Mouse (Mus musculus) brain, embryonic 18.5 days (tissue): ENCODE measurements around the gene Supt7l.
"Not testable (repeated sequence)": the region's sequence is repeated elsewhere in the genome, so short reads cannot be mapped to it uniquely, and the experiment has no call there.

Experiments
- DNase-seq: peaks from one replicate; pipeline ENCODE4 v3.0.0-alpha.2; 2012; ENCODE audit warnings: low read depth, low spot score

Gene Supt7l

GRCm38 (mm10) chr5:31527707-31528106 lies at the start of gene Supt7l:
Supt7l (minus strand) TSS chr5:31527807.
- not testable (repeated sequence) for DNase-seq

GRCm38 (mm10) chr5:31576539-31576975 lies 49.0 kb upstream of the Supt7l start:
- DNase-seq = no peak

DNA sequence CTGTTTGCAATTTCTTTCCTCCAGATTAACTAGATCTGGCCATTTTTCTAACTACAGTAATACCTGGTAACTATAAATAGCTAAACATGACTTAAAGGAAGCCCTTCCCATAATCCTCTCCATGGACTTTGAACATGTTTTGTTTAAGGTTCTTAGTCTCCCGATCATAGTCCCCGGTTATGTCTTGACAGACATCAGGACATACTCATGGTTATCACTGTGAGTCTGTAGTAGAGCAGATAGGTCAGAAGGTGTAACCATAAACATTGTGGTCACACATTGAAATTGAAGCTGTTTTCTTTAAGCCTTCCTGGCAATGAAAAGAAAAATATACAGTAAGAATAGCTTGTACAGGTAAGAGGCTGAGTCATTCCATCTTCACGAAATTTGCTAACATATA lies 46.1 kb upstream of the Supt7l start:
- no peak for DNase-seq

DNA sequence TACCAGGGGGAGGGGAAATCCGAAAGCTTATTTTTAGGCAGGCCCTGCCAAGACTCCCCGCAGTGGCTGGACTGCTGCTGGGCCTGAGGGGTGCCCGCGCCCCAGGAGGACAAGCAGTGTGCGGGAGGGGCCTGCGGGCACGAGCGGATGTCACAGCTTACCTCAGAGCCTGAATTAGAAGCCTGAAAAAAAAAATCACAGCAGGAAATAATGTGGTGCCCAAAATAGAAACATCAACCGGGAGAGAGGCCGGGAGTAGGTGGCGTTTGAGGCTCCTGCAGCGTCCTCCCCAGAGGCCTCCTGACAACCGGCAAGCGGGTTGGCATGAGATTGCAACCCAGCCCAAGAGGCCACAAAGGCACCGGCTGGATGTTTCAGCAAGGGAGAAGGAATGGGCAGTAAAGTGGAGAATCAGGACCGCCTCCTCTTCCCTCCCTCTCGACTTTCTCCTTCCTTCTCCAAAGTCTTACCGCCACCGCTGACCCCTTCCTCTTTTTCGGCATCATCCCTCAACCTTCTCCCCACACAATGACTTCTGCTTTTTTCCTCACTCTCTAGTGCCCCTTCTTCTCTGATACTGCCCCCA lies 43.5 kb upstream of the Supt7l start:
- DNase-seq = no peak

DNA sequence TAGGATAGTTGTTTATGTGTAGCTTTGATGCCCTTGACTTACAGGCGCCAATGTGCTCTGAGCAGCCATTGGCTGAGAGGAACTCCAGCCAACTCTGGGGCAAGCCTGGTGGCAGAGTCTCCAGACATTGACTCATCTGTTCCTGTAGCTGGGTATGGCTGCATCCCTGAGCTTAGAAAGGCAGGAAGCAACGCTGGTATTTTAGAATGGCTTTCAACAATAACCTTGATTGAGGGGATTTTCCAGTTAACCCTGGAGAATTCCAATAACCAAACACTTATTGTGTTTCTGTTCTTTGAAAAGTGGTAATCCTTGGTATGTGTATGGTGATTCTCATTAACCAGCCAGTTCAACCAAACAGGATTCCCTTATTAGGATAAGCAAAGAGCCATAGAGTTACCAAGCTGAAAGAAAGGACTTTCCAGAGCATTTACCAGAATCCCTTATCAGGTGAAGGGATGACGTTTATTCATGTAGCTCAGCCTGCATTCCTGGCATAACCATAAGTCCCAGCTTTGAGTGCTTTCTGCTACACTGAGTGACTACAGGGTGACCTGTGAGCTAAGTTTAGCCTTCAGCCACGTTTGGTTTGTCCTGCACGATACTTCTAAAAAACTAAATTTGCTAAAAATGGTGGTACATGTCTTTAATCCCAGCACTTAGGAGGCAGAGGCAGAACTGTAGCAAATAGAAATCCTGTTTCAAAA lies 40.5 kb upstream of the Supt7l start:
- DNase-seq = no peak

DNA sequence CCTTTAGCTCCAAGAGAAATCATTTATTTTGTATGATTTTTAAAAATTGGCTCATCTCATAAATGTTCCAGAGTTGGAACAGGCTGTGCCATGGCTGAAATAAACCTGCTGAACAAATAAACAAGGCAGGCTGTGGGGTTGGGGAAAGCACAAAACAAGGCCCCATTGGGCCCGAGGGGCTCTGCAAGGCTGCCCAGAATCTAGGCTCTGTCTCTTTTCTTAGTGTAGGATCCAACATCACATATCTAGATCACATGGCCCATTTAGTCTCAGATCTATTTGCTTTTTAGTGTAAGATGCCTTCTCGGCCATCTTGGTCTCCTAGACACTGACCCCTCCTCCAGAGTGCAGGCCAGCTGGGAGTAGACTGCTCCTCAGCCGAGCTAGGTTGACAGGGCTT lies 38.9 kb upstream of the Supt7l start:
- no peak for DNase-seq

DNA sequence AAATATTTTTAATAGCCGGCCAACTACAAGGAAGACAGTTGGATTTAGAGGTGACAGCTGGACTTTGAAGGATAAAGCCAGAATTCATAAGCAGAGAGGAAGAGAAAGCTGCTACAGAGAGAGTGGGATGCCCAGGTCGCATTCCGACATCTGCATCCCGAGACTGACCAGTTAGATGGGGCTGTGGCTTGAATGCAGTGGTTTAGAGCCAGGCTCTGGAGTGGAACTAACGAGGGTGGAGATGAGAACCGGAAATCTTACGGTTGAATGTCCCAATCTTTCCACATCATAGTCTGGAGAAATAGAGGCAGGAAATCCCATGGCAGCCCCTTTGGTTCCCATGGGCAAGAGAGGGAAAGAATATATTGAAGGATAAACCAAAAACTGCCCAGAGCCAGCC lies 38.4 kb upstream of the Supt7l start:
- no peak for DNase-seq

GRCm38 (mm10) chr5:31564976-31565375 lies 37.4 kb upstream of the Supt7l start:
- no peak for DNase-seq

GRCm38 (mm10) chr5:31563905-31564304 lies 36.3 kb upstream of the Supt7l start:
- DNase-seq = no peak

GRCm38 (mm10) chr5:31563496-31563895 lies 35.9 kb upstream of the Supt7l start:
- DNase-seq = peak; percentile 60

GRCm38 (mm10) chr5:31562036-31562666 lies 34.5 kb upstream of the Supt7l start:
- DNase-seq = no peak

DNA sequence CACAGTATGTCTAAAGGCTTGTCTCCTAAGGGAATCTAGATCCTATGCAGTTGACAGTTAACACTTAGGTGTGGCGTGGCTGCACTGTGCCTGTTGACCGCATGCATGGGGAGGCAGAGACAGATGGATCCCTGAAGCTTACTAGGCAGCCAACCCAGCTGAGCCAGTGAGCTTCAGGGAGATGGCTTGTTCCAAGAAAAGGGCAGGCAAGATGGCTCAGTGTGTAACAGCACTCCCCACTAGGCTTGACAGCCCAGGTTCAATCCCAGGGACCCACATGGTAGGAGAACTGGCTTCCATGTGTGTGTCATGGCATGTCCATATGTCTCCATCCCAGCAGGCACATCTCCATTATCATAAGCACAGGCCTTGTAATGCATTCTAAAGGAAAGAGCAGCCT lies 32.7 kb upstream of the Supt7l start:
- DNase-seq = no peak

DNA sequence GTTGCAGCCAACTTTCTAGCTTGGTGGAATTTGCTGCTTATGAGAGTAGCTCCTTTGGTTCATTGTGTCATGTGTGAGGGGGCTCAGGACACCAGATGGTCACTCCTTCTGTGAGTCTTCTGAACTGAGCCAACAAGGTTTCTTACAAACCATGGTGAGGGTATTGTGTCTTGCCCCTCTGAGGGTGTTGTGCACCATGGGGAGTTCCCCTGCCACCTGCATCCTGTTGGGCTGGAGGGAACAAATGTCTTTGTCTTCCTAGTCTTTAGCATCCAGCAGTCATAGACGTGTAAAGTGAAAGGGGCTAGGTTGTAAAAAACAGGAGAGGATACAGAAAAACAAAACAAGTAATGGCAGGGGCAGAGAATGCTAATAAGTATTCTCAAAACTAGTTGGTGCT lies 31.8 kb upstream of the Supt7l start:
- no peak for DNase-seq

DNA sequence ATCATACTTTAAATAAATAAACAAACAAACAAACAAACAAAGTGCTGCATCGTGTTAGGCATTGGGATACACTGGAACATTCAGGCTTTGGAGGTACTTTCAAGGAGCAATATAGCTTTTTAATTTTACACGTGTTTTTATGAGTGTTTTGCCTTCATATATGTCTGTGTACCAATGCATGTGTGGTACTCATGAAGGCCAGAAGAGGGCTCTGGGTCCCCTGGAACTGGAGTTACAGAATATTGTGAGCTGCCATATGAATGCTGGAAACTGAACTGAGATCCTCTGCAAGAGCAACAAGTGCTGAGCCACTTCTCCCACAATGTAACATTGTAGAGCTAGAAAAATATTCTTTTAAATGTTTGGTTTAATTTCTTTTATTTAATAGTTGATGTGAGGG lies 7.6 kb upstream of the Supt7l start:
- no peak for DNase-seq

DNA sequence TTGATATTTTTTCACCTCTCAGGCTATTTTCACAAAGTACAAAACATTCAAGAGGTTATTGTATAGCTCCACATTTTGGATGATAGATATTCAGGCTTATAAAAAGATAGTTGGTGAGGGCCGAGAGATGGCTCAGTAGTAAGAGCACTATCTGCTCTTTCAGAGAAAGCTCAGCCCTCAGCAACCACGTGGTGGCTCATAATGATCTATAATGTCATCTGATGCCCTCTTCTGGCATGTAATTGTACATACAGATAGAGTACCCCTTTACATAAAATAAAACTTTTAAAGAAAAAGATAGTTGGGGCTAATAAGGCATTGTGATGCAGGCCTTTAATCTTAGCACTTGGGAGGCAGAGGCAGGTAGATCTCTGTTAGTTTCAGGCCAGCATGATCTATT lies 953 bp upstream of the Supt7l start:
- DNase-seq = no peak

GRCm38 (mm10) chr5:31527117-31527680 lies 408 bp downstream of the Supt7l start:
- DNase-seq = no peak

DNA sequence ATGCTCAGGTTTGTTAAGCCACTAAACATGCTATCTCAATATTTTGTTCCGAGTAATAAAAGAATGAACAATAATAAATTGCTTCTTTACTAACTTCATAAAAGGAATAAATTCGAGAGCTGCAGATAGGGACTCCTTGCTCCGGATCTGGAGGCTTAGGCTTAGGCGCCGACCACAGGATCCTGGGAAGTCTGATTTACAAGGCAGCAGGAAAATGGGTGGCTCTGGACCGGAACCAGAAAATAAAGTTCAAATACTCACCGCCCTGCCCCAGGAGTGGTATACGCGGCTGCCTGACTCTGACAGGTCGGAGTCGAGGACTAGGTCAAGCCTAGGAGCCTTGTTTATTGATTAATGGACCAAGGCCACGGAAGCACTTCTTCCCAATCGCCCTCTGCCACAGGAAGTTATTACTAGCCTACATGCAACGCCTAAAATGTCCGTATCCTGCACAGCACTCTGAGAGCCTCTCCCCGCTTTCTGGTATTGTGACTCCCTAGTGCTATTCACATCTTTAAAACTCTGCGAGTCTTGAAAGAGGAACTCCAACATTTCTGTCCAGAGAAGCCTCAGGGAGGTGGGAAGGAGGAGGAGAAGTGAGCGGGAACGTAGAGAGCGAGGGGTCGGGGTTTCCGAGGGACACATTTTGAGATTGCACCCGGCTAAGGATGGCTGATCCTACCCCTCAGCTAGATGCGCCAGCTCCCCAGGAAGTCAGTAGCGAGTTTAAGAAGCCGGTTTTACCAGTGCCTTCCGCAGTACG lies 1.1 kb downstream of the Supt7l start, which contains the start of gene Slc4a1ap:
Gene Slc4a1ap, plus strand, starts transcription at position 642 of the 763 bp plus-strand sequence.
- peak; percentile 74 for DNase-seq

- no peak for DNase-seq
These were observed 7.1 kb downstream of the Supt7l start for GRCm38 (mm10) chr5:31520556-31520955.

DNA sequence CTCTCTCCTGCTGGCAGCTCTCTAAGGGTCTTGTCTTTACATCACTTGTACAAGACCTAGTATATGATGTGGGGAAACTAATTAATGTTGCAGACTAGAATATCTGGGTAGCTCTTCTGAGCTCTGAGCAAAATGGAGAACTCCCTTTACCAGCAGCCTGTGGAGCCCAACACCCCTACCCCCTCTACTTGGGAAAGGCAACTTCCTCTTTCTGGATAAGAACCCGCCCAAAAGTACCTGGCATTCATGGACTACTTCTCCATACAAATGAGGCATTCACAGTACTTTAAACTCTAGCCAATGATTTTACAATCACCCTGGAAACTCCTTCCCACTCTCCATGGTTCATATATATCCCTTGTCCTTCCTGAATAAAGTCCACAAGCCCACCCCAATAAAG lies 15.1 kb downstream of the Supt7l start:
- DNase-seq = no peak

- DNase-seq = no peak
These were observed 22.8 kb downstream of the Supt7l start for GRCm38 (mm10) chr5:31504843-31505242.

DNA sequence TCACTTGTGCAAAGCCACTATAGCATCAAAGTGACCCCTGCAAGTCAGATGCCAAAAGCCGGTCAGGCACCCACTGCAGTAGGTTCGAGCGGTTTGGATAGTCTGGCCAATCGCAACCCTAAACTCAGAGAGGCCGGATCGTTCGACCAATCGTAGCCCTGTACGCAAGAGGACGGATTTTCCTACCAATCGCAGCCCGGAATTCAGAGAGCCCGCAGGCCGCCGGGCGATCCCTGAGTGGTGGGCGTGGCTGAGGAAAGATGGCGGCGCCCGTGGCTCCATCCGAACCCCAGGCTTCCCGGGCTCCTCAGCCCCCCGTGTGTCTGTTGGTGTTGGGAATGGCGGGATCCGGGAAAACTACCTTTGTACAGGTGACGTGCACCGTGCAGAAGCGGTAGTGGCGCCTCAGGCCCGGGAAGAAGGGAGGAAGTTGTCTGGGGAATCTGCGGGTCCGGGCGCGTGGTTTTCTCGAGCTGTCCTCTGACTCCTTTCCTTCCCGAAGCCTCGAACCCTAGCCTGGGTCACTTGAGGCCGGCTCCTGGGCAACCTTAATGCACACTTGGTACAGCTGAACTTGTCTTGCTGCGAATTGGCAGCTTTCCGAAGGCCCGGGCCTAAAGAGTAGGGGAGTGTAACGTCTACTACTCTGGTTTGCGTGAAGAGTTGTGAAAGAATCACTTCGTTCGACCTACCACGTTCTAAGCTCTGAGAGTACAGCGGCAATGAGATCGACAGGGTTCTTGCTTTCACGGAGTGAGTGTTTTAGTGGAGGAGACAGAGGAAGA lies 32.9 kb downstream of the Supt7l start, which contains the start of gene Gpn1:
Gene Gpn1, plus strand, starts transcription at position 229 of the 785 bp plus-strand sequence.
- peak; percentile 84 for DNase-seq
